Mouse (Mus musculus) MN1 (cell line): ENCODE results near the gene Olfr780.
"Not testable (repeated sequence)": the region's sequence is repeated elsewhere in the genome, so short reads cannot be mapped to it uniquely, and the experiment has no call there.

Experiments used
- DNase-seq: peaks from one replicate; pipeline ENCODE4 v3.0.0-alpha.2; 2016; ENCODE audit warnings: low spot score

Gene Olfr780

DNA sequence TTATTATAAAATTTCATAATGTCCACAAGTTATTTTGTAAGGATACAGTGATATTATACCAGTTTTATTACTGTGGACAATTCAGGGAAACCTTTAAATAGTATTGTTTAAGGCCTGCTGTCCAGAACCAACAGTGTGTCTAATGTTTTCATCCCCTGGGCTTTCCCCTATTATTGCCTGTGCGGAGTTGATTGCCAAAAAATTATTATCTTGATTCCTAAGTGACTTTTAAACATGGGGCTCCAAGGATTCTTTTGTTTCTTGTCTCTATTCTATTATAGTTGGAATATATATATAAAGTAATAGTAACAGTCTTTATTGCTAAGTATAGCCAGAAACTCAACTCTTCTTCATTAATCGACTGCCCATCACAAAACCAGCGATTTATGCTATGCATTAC lies at the start of gene Olfr780:
Olfr780 (plus strand) TSS at position 301 of the 400 bp plus-strand sequence.
- DNase-seq: no peak

DNA sequence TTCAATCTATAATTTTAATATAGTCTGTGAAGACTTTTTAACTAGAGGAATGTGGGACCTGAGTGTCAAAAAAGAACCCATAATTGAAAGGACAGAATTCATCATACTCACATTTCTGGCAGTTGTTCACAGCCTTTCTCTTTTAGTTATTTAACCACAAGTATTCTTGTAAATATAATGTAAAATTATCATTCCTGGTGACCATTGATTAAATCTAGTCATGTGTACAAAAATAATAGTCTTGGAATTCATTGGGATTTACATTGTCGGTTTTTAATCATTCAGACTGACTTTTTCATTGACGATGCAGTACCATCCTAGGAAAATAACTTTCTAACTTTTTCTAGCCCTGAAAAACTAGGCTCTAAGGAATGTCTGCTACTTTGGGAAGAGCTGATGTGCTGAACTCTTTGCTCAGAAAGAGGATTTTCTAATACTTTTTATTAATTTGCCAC lies 46.8 kb upstream of the Olfr780 start, which contains the start of gene Olfr777:
Olfr777 (minus strand) TSS at position 405 of the 455 bp plus-strand sequence.
- no peak for DNase-seq

DNA sequence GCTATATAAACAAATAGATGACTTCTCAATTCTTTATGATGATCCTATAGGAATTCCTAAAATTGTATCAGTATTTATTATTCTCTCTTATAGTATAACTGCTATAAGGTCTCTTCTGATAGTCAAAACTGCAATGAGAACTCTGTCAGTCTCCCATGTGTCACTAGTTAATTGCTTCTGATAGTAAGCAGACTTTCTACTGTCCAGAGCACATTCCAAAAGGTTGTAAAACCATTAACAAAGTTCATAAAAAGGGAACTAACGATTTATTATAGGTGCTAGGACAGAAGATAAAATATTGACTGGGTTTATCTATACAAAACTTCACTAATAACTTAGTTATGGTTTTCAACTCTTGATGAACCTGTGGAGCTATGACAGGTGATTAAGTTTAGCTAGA lies 4.9 kb upstream of the Olfr780 start:
- not testable (repeated sequence) for DNase-seq

DNA sequence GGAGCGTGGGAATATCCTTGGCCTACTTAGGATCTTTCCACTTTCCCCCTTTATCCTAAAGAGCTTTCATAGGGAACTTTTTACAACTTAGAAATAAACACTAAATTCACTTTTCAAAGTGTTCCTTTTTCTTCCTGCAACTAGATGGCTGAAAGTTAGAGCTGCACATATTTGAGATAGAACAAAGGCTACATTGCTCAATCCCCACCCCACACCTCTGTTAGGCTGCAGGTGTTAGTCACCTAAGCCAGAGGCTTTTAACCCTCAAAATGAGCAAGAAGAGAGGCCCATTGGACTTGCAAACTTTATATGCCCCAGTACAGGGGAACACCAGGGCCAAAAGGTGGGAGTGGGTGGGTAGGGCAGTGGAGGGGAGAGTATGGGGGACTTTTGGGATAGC lies 4.4 kb upstream of the Olfr780 start:
- not testable (repeated sequence) for DNase-seq

DNA sequence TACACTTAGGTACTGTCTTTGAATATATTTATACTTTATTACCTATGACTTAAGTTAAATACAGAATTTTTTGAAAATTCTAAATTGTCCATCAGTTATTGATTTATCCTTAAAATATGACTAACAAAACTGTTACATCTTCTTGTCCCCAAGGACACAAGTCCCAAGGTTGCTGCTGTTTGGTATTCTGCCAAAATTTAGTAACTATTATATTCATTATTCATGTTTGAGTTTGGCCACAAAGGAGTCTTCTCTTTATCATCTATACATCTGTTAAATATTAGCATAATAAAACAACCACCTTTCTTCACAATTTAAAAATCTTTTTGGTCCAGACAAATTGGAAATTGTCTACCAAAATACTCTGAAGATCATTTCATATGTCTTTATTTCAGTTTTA lies 10.6 kb downstream of the Olfr780 start, which contains the start of gene Olfr781:
Olfr781 (plus strand) TSS at position 301 of the 400 bp plus-strand sequence.
- no peak for DNase-seq

DNA sequence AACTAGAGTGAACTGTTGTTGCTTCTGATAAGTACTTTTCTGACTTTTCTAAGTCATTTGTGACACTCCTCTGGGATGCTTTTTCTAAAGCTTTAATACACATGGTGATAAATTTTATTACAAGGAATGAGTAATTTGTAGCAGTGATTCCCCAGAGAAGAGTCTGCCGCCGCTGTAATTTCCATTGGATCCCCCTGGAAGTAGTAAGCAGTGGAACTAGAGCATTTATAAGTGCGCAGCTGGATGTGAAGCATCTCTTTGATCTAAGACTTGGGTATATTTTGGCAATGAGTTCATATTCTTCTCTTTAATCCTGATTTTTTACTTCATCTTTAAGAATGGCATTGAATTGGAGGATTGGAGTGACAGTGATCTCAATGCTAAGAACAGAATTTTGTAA lies 30.6 kb downstream of the Olfr780 start, which contains the start of gene Olfr782:
Olfr782 (plus strand) TSS at position 301 of the 400 bp plus-strand sequence.
- DNase-seq: no peak

DNA sequence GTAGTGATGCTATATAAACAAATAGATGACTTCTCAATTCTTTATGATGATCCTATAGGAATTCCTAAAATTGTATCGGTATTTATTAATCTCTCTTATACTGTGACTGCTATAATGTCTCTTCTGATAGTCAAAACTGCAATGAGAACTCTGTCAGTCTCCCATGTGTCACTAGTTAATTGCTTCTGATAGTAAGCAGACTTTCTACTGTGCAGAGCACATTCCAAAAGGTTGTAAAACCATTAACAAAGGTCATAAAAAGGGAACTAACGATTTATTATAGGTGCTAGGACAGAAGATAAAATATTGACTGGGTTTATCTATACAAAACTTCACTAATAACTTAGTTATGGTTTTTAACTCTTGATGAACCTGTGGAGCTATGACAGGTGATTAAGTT lies 34.6 kb downstream of the Olfr780 start:
- DNase-seq: not testable (repeated sequence)

- not testable (repeated sequence) for DNase-seq
These were observed 38.6 kb downstream of the Olfr780 start for GRCm38 (mm10) chr10:129356496-129356895.

DNA sequence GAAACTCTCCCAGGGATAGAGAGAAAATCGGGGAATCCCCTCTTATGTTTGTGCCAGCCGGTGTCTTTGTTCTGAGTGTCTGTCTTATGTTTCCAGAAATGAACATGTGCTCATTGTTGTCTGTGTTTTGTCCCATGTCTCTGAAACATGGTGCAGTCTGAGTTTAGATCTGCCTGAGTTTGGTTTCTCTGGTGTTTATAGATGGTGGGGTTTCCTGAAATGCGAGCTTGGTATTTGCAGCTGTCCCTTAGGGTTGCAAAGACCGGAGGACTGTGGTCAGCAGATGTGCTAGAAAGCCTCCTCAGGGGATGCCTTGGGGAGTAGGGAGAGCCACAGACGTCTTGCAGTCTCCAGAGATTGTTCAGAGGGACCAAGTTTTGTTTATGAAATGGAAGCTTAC lies 39.4 kb downstream of the Olfr780 start:
- DNase-seq: no peak
